Mouse (Mus musculus) megakaryocyte, adult 5-6 weeks (primary cell): ENCODE measurements at regions not wholly inside any gene's neighbourhood (a gene's known extent, or its start where the extent isn't known, plus 50 kb on each side); places are given as distances from the start of the nearest gene placed in this dataset.

ENCODE experiments used
- ATAC-seq: 2 replicates; pipeline ENCODE4 v1.8.0; 2016; ENCODE audit warnings: mild to moderate bottlenecking, inconsistent platforms; ENCODE audit not compliant: poor library complexity, severe bottlenecking

- ATAC-seq = no peak
These were observed 170.3 kb upstream of the Jmjd1c start for GRCm38 (mm10) chr10:66925553-66926127.

- no peak for ATAC-seq
These were observed 168.3 kb upstream of the Jmjd1c start for GRCm38 (mm10) chr10:66927651-66928050.

GRCm38 (mm10) chr10:66928211-66928990, 167.5 kb upstream of the Jmjd1c start:
- ATAC-seq = no peak

GRCm38 (mm10) chr10:66930563-66930962, 165.4 kb upstream of the Jmjd1c start:
- ATAC-seq = peak; percentile 72

- ATAC-seq = peak; percentile 32; the same call in 1 of the 2 replicates
These were observed 164.4 kb upstream of the Jmjd1c start for GRCm38 (mm10) chr10:66931505-66931904.

- ATAC-seq = peak; percentile 72
These were observed 163.4 kb upstream of the Jmjd1c start for GRCm38 (mm10) chr10:66932544-66932943.

- ATAC-seq = no peak
These were observed 162.2 kb upstream of the Jmjd1c start for GRCm38 (mm10) chr10:66933689-66934088.

- no peak for ATAC-seq
These were observed 160.2 kb upstream of the Jmjd1c start for GRCm38 (mm10) chr10:66935731-66936130.

GRCm38 (mm10) chr10:66937116-66937515, 158.8 kb upstream of the Jmjd1c start:
- ATAC-seq = peak; percentile 88

- ATAC-seq = peak; percentile 85
These were observed 155.6 kb upstream of the Jmjd1c start for GRCm38 (mm10) chr10:66940368-66940767.

GRCm38 (mm10) chr10:66940922-66941321, 155.0 kb upstream of the Jmjd1c start:
- ATAC-seq = no peak

- no peak for ATAC-seq
These were observed 154.0 kb upstream of the Jmjd1c start for GRCm38 (mm10) chr10:66941974-66942373.

GRCm38 (mm10) chr10:66943875-66944274, 152.1 kb upstream of the Jmjd1c start:
- ATAC-seq = no peak

- no peak for ATAC-seq
These were observed 149.8 kb upstream of the Jmjd1c start for GRCm38 (mm10) chr10:66946161-66946560.

GRCm38 (mm10) chr10:66948329-66948728, 147.6 kb upstream of the Jmjd1c start:
- ATAC-seq = no peak

- ATAC-seq = peak; percentile 35; the same call in 1 of the 2 replicates
These were observed 145.5 kb upstream of the Jmjd1c start for GRCm38 (mm10) chr10:66950441-66950840.

- ATAC-seq = 0 out of 2 replicates have a peak, but pooled peaks have one; percentile 20
These were observed 144.6 kb upstream of the Jmjd1c start for GRCm38 (mm10) chr10:66951231-66951822.

- ATAC-seq = no peak
These were observed 144.0 kb upstream of the Jmjd1c start for GRCm38 (mm10) chr10:66951935-66952334.

- peak; percentile 59 for ATAC-seq
These were observed 142.5 kb upstream of the Jmjd1c start for GRCm38 (mm10) chr10:66953248-66953975.

- no peak for ATAC-seq
These were observed 141.9 kb upstream of the Jmjd1c start for GRCm38 (mm10) chr10:66953976-66954505.

- ATAC-seq = no peak
These were observed 140.5 kb upstream of the Jmjd1c start for GRCm38 (mm10) chr10:66955430-66955829.
